Mouse (Mus musculus): Measurements from ENCODE around the gene C2. TPM values are rescaled to one million over a fixed set of nuclear protein-coding genes. Genes with fewer than 3 reads are reported as not detected.

The C2 gene
- total and polyA plus RNA-seq, 2 experiments from 2014 or later = 2.9 to 4.5 TPM

DNA sequence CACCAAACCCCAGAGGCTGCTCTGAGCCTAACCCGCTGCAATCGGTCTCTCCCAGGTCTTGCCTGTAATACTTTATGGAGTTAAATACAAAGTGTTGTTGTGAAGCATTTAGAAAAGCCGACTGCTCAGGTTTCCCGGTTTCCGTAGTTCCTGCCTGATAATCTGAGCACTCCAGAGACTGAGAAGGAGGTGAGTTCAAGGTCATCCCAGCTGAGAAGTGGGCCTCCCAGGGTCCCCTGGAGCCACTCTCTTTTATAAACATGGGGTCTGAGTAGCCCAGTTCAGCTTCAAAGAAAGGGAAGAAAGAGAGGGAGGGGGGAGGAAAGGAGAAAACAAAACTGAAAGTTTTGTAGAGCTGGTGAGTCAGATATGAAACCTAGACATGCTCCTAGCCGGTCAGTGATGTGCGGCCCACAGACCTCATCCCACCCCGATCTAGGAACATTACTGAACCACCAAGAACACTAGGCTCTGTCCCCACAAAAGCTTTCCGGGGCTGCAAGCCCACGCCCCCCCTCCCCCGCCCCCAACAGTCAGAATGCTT is 18.7 kb downstream of the C2 start, which contains the start of gene Zbtb12:
TSS of gene Zbtb12 (plus strand) at position 148 of the 544 bp plus-strand sequence.
- TF ChIP-seq EP300 (IDR thresholded peaks at IDR 0.05; ENCODE audit: low read depth) (no peak), CTCF (IDR thresholded peaks at IDR 0.05; ENCODE audit: low read depth) (no peak)
- no peaks in the 10 kb centered on the region for H3K4me1 ChIP-seq (ENCODE audit: control insufficient read depth, insufficient read depth)
- DNase-seq (ENCODE audit: low spot score) (no peak), ATAC-seq (ENCODE audit: insufficient read depth, low read depth) (no peak)
- H3K27ac ChIP-seq (ENCODE audit: low read depth) = no peak within 1 kb of the TSS
- no peak within 1 kb of the TSS for H3K4me2 ChIP-seq (ENCODE audit: low read depth, low read length)
- no peaks in the 10 kb centered on the region for H3K27me3 ChIP-seq (ENCODE audit: control insufficient read depth, insufficient read depth, low read length)
- no peak within 1 kb of the TSS for H3K9ac ChIP-seq (replicated peaks; ENCODE audit: low read depth, low read length)
- no peaks in the 10 kb centered on the region for H3K36me3 ChIP-seq (replicated peaks; ENCODE audit: control insufficient read depth, insufficient read depth, low read length)
- 51% methylated on average over 11 of the region's 11 CpGs for WGBS
- H3K9me3 ChIP-seq (replicated peaks; ENCODE audit: control insufficient read depth, low read length) = no peaks in the 10 kb centered on the region
- no peak within 1 kb of the TSS for H3K4me3 ChIP-seq (ENCODE audit: low read depth, low read length)

- Histone ChIP-seq H3K4me3 (ENCODE audit: low read depth, low read length) (no peak overlapping the region), H3K4me2 (ENCODE audit: low read depth, low read length) (no peak overlapping the region), H3K27me3 (ENCODE audit: control insufficient read depth, insufficient read depth, low read length) (0 out of 2 replicates have a peak, but pooled peaks cover 3% of the 10 kb centered on the region), H3K4me1 (ENCODE audit: control insufficient read depth, insufficient read depth) (no peaks in the 10 kb centered on the region), H3K27ac (ENCODE audit: low read depth) (no peak overlapping the region), H3K36me3 (replicated peaks; ENCODE audit: control insufficient read depth, insufficient read depth, low read length) (no peaks in the 10 kb centered on the region), H3K9ac (replicated peaks; ENCODE audit: low read depth, low read length) (no peak overlapping the region), H3K9me3 (replicated peaks; ENCODE audit: control insufficient read depth, low read length) (no peaks in the 10 kb centered on the region)
- no peak for DNase-seq (ENCODE audit: low spot score)
- WGBS = 94% methylated on average over 6 of the region's 6 CpGs
- no peak for ATAC-seq (ENCODE audit: insufficient read depth, low read depth)
- TF ChIP-seq EP300 (IDR thresholded peaks at IDR 0.05; ENCODE audit: low read depth) = no peak
- TF ChIP-seq CTCF (IDR thresholded peaks at IDR 0.05; ENCODE audit: low read depth) = no peak
These were observed 23.7 kb downstream of the C2 start for GRCm38 (mm10) chr17:34874321-34874720.

DNA sequence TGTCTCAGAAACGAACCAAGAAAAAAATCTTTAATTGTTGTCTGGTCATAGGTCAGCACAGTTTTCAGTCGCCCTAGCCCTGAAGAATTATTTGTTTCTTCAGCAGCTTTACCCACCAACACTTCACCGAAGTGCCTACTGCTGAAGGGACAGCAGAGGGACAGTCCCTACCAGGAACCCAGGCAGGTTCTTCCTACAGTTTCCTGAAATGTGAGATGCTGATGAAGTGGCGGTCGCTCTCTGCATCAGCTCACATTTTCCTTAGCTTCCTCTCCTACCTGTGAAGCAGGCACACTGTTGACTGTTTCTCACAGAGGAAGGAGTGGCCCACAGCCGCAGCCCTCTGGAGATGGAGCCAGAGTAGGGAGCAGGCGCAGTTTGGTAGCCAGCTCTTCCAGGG is 32.1 kb downstream of the C2 start:
- 54% methylated on average over 7 of the region's 7 CpGs for WGBS
- no peak for TF ChIP-seq CTCF (IDR thresholded peaks at IDR 0.05; ENCODE audit: low read depth)
- TF ChIP-seq EP300 (IDR thresholded peaks at IDR 0.05; ENCODE audit: low read depth) = no peak
- DNase-seq (ENCODE audit: low spot score) = no peak
- no peaks in the 10 kb centered on the region for H3K27me3 ChIP-seq (ENCODE audit: control insufficient read depth, insufficient read depth, low read length)
- no peaks in the 10 kb centered on the region for H3K9me3 ChIP-seq (replicated peaks; ENCODE audit: control insufficient read depth, low read length)
- no peak overlapping the region for H3K27ac ChIP-seq (ENCODE audit: low read depth)
- no peaks in the 10 kb centered on the region for H3K36me3 ChIP-seq (replicated peaks; ENCODE audit: control insufficient read depth, insufficient read depth, low read length)
- no peaks in the 10 kb centered on the region for H3K4me1 ChIP-seq (ENCODE audit: control insufficient read depth, insufficient read depth)
- no peak overlapping the region for H3K4me3 ChIP-seq (ENCODE audit: low read depth, low read length)
- no peak overlapping the region for H3K4me2 ChIP-seq (ENCODE audit: low read depth, low read length)
- no peak overlapping the region for H3K9ac ChIP-seq (replicated peaks; ENCODE audit: low read depth, low read length)
- no peak for ATAC-seq (ENCODE audit: insufficient read depth, low read depth)

GRCm38 (mm10) chr17:34862416-34863081 is 35.5 kb downstream of the C2 start, which contains the start of gene Cfb:
Gene Cfb, minus strand, starts transcription at chr17:34862518.
- Histone ChIP-seq H3K4me3 (ENCODE audit: low read depth, low read length) (no peak within 1 kb of the TSS), H3K9me3 (replicated peaks; ENCODE audit: control insufficient read depth, low read length) (no peaks in the 10 kb centered on the region), H3K4me2 (ENCODE audit: low read depth, low read length) (no peak within 1 kb of the TSS), H3K27me3 (ENCODE audit: control insufficient read depth, insufficient read depth, low read length) (no peaks in the 10 kb centered on the region; the same call in 1 of the 2 replicates), H3K4me1 (ENCODE audit: control insufficient read depth, insufficient read depth) (no peaks in the 10 kb centered on the region), H3K36me3 (replicated peaks; ENCODE audit: control insufficient read depth, insufficient read depth, low read length) (no peaks in the 10 kb centered on the region), H3K27ac (ENCODE audit: low read depth) (no peak within 1 kb of the TSS), H3K9ac (replicated peaks; ENCODE audit: low read depth, low read length) (no peak within 1 kb of the TSS)
- 59% methylated on average over 8 of the region's 8 CpGs for WGBS
- ATAC-seq (ENCODE audit: insufficient read depth, low read depth) (no peak), DNase-seq (ENCODE audit: low spot score) (no peak)
- no peak for TF ChIP-seq EP300 (IDR thresholded peaks at IDR 0.05; ENCODE audit: low read depth)
- no peak for TF ChIP-seq CTCF (IDR thresholded peaks at IDR 0.05; ENCODE audit: low read depth)

GRCm38 (mm10) chr17:34861704-34862415 is 36.2 kb downstream of the C2 start:
- no peak for TF ChIP-seq CTCF (IDR thresholded peaks at IDR 0.05; ENCODE audit: low read depth)
- no peak overlapping the region for H3K4me2 ChIP-seq (ENCODE audit: low read depth, low read length)

More at GRCm38 (mm10) chr17:34861704-34862415, 36.2 kb downstream of the C2 start:
- Histone ChIP-seq H3K9ac (replicated peaks; ENCODE audit: low read depth, low read length) (no peak overlapping the region), H3K27me3 (ENCODE audit: control insufficient read depth, insufficient read depth, low read length) (no peaks in the 10 kb centered on the region; the same call in 1 of the 2 replicates), H3K4me3 (ENCODE audit: low read depth, low read length) (no peak overlapping the region), H3K36me3 (replicated peaks; ENCODE audit: control insufficient read depth, insufficient read depth, low read length) (peaks cover 2% of the 10 kb centered on the region; the same call in 1 of the 2 replicates), H3K4me1 (ENCODE audit: control insufficient read depth, insufficient read depth) (no peaks in the 10 kb centered on the region), H3K9me3 (replicated peaks; ENCODE audit: control insufficient read depth, low read length) (no peaks in the 10 kb centered on the region), H3K27ac (ENCODE audit: low read depth) (no peak overlapping the region)
- no peak for ATAC-seq (ENCODE audit: insufficient read depth, low read depth)
- 62% methylated on average over 13 of the region's 13 CpGs for WGBS
- no peak for DNase-seq (ENCODE audit: low spot score)

Measured in heart, postnatal 0 days (tissue).